Mouse (Mus musculus) E14TG2a.4 (cell line): ENCODE data around the gene Jup.

Experiments used
- H3K27me3 ChIP-seq: 2 replicates; pipeline ENCODE4 v1.6.1; 2014; ENCODE audit warnings: low read length, control low read depth; ENCODE audit not compliant: insufficient read depth
- H3K36me3 ChIP-seq: 2 replicates; pipeline ENCODE4 v1.6.1; 2014; ENCODE audit warnings: low read length, control low read depth; ENCODE audit not compliant: insufficient read depth
- H3K4me1 ChIP-seq: replicated peaks from 2 replicates; pipeline ENCODE4 v1.6.1; 2014; ENCODE audit warnings: low read depth, low read length, control low read depth
- H3K4me3 ChIP-seq: replicated peaks from 2 replicates; pipeline ENCODE4 v1.5.1; 2014; ENCODE audit warnings: mild to moderate bottlenecking, low read length
- H3K9me3 ChIP-seq: 2 replicates; pipeline ENCODE4 v1.6.1; 2014; ENCODE audit warnings: low read length, control low read depth
- CTCF ChIP-seq: conservative IDR thresholded peaks from 2 replicates; pipeline ENCODE4 v1.5.1; 2014; ENCODE audit warnings: low read length
- NANOG ChIP-seq: IDR thresholded peaks from 2 replicates; pipeline ENCODE4 v1.6.1; 2014; ENCODE audit warnings: borderline replicate concordance, low read length, mixed read lengths
- POU5F1 ChIP-seq: IDR thresholded peaks from 2 replicates; pipeline ENCODE4 v1.6.1; 2014; ENCODE audit warnings: low read length, borderline replicate concordance

The Jup gene

DNA sequence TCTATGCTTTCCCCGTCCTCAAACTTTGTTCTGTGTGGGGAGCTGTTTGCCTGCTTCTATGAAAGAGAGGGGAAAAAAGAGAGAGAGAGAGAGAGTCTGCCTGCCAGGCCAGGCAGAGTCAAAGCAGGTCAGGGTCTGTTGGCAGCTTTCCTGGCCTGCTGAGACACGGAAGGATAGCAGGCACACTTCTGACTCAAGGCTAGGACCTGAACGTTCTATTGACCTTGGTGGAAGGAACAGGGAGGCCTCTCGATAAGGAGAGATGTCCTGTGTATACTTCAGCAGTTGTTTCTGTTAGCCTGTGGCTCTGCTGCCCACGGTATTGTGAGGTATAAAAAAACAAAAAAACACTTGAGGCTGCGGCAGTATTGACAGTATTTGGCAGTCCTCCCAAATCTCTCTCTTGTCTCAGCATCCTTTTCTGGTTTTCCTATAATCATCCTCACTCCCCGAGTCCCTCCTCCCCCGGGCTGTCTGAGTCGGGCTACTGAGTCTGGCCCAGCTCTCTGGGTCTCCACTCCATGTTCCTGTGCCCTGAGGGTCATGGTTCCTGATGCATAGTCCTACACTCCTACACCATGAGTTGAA is 31.1 kb upstream of the Jup start:
- Histone ChIP-seq H3K4me1 (peaks cover 36% of the 10 kb centered on the region), H3K27me3 (peaks cover 3% of the 10 kb centered on the region; the same call in 1 of the 2 replicates), H3K4me3 (no peak overlapping the region), H3K9me3 (no peaks in the 10 kb centered on the region), H3K36me3 (peaks cover 46% of the 10 kb centered on the region)
- TF ChIP-seq POU5F1 (no peak), CTCF (no peak), NANOG (no peak)

- Histone ChIP-seq H3K36me3 (peaks cover 45% of the 10 kb centered on the region), H3K27me3 (peaks cover 18% of the 10 kb centered on the region), H3K4me3 (no peak overlapping the region), H3K4me1 (peaks cover 50% of the 10 kb centered on the region), H3K9me3 (no peaks in the 10 kb centered on the region)
- TF ChIP-seq CTCF: no peak
- TF ChIP-seq POU5F1: no peak
- no peak for TF ChIP-seq NANOG
Observed at GRCm38 (mm10) chr11:100426820-100427219, 29.3 kb upstream of the Jup start.

DNA sequence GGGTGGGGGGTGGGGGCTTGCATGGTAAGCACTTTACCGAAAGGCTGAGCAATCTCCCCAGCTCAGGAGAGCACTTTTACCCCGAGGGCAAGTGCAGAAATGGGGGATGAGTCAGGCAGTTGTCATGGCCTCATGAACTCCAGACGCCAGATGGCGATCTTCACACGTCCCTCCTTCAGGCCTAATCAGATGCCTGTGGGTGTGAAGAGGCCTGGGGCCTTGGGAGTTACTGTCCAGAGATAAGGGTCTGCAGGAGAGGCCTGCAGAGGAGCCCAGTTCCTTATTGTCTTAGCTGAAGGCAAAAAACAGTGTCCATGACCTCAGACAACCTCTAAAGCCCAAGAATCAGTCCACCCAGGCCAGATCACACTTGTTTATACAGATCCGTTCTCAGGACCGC is 28.3 kb upstream of the Jup start:
- H3K4me1 ChIP-seq: peaks cover 60% of the 10 kb centered on the region
- H3K4me3 ChIP-seq: peak overlapping the region; percentile 41
- peaks cover 27% of the 10 kb centered on the region for H3K27me3 ChIP-seq
- TF ChIP-seq NANOG (peak; percentile 18; the same call in 1 of the 2 replicates), POU5F1 (no peak), CTCF (peak; percentile 93)
- H3K36me3 ChIP-seq: peaks cover 39% of the 10 kb centered on the region
- H3K9me3 ChIP-seq: no peaks in the 10 kb centered on the region

- Histone ChIP-seq H3K27me3 (peaks cover 31% of the 10 kb centered on the region), H3K9me3 (no peaks in the 10 kb centered on the region), H3K4me3 (no peak overlapping the region), H3K4me1 (peaks cover 63% of the 10 kb centered on the region), H3K36me3 (peaks cover 23% of the 10 kb centered on the region)
- TF ChIP-seq NANOG (no peak), POU5F1 (no peak), CTCF (no peak)
Observed at GRCm38 (mm10) chr11:100423836-100424235, 26.3 kb upstream of the Jup start.

- Histone ChIP-seq H3K4me3 (peak overlapping the region; percentile 68), H3K4me1 (peaks cover 64% of the 10 kb centered on the region), H3K36me3 (peaks cover 23% of the 10 kb centered on the region), H3K9me3 (no peaks in the 10 kb centered on the region), H3K27me3 (peaks cover 41% of the 10 kb centered on the region)
- TF ChIP-seq CTCF (no peak), NANOG (no peak), POU5F1 (no peak)
Observed at GRCm38 (mm10) chr11:100421537-100421936, 24.0 kb upstream of the Jup start.

DNA sequence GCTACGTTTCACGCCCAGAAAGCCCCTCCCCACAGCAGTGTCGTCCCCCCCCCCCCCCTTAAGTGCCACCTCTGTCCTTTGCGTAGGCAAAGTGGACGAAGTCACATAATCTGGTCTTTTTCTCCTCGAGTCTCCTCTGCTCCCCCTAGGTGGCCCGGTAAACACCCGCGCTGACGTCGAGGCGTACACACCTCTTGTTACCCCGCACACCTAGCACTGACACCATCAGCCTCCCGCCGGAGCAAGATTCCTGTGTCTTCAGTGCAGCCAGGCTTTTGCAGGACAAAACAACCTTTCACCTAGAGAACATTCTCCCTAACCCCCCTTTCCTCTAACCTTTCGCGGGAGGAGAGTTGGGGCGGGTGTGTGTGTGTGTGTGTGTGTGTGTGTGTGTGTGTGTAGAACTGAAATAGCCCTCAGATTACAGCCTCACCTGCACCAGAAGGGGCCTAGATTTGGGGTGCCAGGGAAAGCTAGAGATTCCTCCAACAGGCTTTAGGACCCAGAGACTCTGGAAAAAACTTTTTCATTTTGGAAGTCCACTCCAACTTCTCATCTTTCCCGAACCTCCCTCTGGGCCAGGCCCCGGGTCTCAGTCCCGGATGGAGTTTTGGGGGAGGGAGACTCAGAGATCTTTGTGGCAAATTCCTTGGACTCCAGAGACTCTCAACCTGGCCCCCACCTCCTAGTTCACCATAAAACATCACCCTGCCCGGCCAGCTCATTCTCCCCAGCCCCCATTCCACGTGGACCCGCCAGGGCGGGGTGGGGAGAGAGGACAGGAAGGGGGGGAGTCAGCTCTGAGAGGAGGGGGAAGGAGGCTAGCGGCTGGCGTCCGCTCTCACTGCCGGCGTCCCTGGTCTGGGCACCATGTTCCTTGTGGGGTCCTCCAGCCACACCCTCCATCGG is 17.6 kb upstream of the Jup start, which contains the start of gene Fkbp10:
Fkbp10 (plus strand) TSS at position 784 of the 909 bp plus-strand sequence.
- Histone ChIP-seq H3K4me3 (peak within 1 kb of the TSS; percentile 81), H3K27me3 (peaks cover 50% of the 10 kb centered on the region), H3K9me3 (no peaks in the 10 kb centered on the region), H3K36me3 (peaks cover 16% of the 10 kb centered on the region), H3K4me1 (peaks cover 69% of the 10 kb centered on the region)
- no peak for TF ChIP-seq POU5F1
- no peak for TF ChIP-seq CTCF
- no peak for TF ChIP-seq NANOG

GRCm38 (mm10) chr11:100414021-100414913 is 16.7 kb upstream of the Jup start, which contains the start of gene P3h4:
P3h4 (minus strand) TSS chr11:100414836.
- Histone ChIP-seq H3K4me1 (peaks cover 71% of the 10 kb centered on the region), H3K9me3 (no peaks in the 10 kb centered on the region), H3K27me3 (peaks cover 50% of the 10 kb centered on the region), H3K4me3 (peak within 1 kb of the TSS; percentile 81), H3K36me3 (peaks cover 22% of the 10 kb centered on the region)
- no peak for TF ChIP-seq CTCF
- no peak for TF ChIP-seq POU5F1
- TF ChIP-seq NANOG: no peak
